Mouse (Mus musculus) T-helper 1 cell (primary cell): ENCODE data around the gene Camta1.

Experiments
- in situ Hi-C: fragments of 300-600 bp; cut with MboI, MseI; formaldehyde crosslinking; loops from one replicate; pipeline ENCODE4 v1.15.1; 2025; ENCODE audit warnings: high pct_unique_total_duplicates

Gene Camta1

GRCm38 (mm10) chr4:151449981-151450380, 411.7 kb downstream of the Camta1 start:
- in situ Hi-C loops = no loop called here

GRCm38 (mm10) chr4:151448341-151448740, 413.3 kb downstream of the Camta1 start:
- in situ Hi-C loops = no loop called here

GRCm38 (mm10) chr4:151444665-151445064, 417.0 kb downstream of the Camta1 start:
- in situ Hi-C loops = no loop called here

- in situ Hi-C loops = no loop called here
These were observed 423.1 kb downstream of the Camta1 start for GRCm38 (mm10) chr4:151438561-151438960.

GRCm38 (mm10) chr4:151437859-151438258, 423.8 kb downstream of the Camta1 start:
- in situ Hi-C loops = no loop called here

GRCm38 (mm10) chr4:151425133-151425532, 436.5 kb downstream of the Camta1 start:
- in situ Hi-C loops = no loop called here

GRCm38 (mm10) chr4:151422922-151423321, 438.8 kb downstream of the Camta1 start:
- in situ Hi-C loops = no loop called here

GRCm38 (mm10) chr4:151422361-151422760, 439.3 kb downstream of the Camta1 start:
- in situ Hi-C loops = no loop called here

- in situ Hi-C loops = no loop called here
These were observed 443.3 kb downstream of the Camta1 start for GRCm38 (mm10) chr4:151418344-151418875.

GRCm38 (mm10) chr4:151415812-151416211, 445.9 kb downstream of the Camta1 start:
- in situ Hi-C loops = no loop called here

- in situ Hi-C loops = no loop called here
These were observed 446.3 kb downstream of the Camta1 start for GRCm38 (mm10) chr4:151415376-151415775.

- in situ Hi-C loops = no loop called here
These were observed 446.7 kb downstream of the Camta1 start for GRCm38 (mm10) chr4:151414952-151415351.

- in situ Hi-C loops = no loop called here
These were observed 450.0 kb downstream of the Camta1 start for GRCm38 (mm10) chr4:151411641-151412061.

- in situ Hi-C loops = no loop called here
These were observed 450.7 kb downstream of the Camta1 start for GRCm38 (mm10) chr4:151411016-151411415.

- in situ Hi-C loops = no loop called here
These were observed 452.4 kb downstream of the Camta1 start for GRCm38 (mm10) chr4:151409291-151409690.

- in situ Hi-C loops = no loop called here
These were observed 452.9 kb downstream of the Camta1 start for GRCm38 (mm10) chr4:151408811-151409210.

- in situ Hi-C loops = no loop called here
These were observed 453.4 kb downstream of the Camta1 start for GRCm38 (mm10) chr4:151408246-151408645.

- in situ Hi-C loops = no loop called here
These were observed 454.5 kb downstream of the Camta1 start for GRCm38 (mm10) chr4:151407129-151407528.

GRCm38 (mm10) chr4:151404581-151405256, 457.0 kb downstream of the Camta1 start:
- in situ Hi-C loops = no loop called here

GRCm38 (mm10) chr4:151401685-151402397, 459.8 kb downstream of the Camta1 start:
- in situ Hi-C loops = no loop called here

GRCm38 (mm10) chr4:151396536-151396935, 465.1 kb downstream of the Camta1 start:
- in situ Hi-C loops = no loop called here

GRCm38 (mm10) chr4:151389345-151389744, 472.3 kb downstream of the Camta1 start:
- in situ Hi-C loops = no loop called here
